Mouse (Mus musculus): ENCODE measurements around the gene Xpnpep1.

Gene Xpnpep1

DNA sequence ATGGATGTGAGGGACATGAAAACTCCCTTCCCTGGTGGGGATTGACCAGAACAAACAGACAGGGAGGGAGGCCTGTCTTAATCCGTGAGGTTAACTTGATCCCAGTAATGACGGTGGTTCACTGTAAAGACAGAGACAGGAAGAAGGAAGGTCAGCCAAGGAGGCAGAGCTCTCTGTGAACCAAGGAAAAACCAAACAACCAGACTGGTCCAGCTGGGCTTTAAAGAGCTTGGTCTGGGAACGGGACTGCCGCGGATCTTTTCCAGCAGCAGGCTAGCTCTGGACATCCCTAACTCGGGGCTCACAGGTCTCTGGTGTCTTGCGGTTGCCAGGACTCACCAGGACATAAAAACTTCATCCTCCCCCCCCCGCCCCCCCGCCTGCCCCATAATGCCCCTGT lies 26.5 kb upstream of the Xpnpep1 start:
- DNase-seq (ENCODE audit: low read depth, low spot score): no peak

DNA sequence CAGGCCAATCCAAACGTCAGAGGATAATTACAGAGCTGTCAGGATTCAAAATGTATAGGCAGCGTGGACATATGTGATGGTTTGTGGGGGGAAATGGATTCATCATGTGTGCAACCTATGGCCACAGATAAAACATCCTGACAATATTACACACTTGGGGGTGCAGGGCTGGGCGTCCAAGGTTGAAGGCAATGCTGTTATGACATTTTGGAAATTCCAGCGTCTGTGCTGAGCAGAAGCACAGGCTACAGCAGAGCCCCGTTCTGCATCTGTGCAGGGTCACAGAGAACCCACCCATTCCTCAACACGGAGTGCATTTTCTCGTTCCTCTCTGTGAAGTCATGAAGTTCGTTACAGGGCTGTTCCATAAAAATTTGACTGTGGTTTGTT lies 25.0 kb upstream of the Xpnpep1 start:
- DNase-seq (ENCODE audit: low read depth, low spot score): no peak

DNA sequence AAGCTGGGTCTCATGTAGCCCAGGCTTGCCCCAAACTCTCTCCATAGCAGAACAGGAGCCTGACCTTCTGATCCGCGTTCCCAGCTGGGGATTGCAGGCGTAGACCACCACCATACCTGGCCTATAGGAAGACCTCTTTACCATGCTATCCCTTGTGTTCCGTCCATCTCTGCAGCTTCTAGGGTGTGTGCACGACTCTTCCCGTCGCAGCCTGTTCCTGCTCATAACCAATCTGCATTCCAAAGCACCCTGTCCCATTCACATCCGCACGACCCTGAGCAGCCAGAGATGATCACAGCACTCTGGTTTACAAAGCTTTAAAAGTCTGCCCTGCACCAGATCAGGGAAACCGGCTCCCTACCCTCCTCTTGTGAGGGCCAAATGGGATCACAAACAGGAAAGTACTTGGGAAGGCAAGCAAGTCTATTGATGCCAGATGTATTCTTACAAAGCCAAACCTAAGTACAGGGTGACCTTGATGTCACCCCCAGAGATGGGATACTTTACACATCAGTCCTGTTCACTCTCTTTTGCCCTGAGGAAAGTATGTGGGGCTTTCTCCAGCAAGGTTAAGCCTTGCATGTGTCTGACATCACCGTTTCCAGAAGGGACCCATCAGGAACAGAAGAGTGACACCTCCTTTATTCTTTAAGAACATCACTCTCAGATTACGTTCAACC lies 24.4 kb upstream of the Xpnpep1 start:
- no peak for DNase-seq (ENCODE audit: low read depth, low spot score)

DNA sequence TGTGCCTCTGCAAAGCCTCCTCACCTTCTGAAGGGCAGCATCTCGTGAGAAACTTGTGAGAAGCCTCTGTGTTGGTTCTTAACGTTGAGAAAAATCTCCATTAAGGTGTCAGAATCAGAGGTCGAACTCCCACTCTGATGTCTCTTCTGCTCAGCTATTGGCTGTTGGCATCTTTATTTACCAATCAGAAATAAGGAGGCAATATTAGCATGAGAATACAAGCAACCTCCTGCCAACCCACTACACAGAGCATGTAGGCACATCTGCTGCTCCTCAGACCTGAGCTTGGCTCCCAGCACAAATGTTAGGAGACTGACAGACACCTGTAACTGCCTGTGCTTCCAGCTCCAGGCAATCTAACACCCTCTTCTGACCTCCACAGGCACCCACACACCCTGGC lies 22.0 kb upstream of the Xpnpep1 start:
- DNase-seq (ENCODE audit: low read depth, low spot score): no peak

DNA sequence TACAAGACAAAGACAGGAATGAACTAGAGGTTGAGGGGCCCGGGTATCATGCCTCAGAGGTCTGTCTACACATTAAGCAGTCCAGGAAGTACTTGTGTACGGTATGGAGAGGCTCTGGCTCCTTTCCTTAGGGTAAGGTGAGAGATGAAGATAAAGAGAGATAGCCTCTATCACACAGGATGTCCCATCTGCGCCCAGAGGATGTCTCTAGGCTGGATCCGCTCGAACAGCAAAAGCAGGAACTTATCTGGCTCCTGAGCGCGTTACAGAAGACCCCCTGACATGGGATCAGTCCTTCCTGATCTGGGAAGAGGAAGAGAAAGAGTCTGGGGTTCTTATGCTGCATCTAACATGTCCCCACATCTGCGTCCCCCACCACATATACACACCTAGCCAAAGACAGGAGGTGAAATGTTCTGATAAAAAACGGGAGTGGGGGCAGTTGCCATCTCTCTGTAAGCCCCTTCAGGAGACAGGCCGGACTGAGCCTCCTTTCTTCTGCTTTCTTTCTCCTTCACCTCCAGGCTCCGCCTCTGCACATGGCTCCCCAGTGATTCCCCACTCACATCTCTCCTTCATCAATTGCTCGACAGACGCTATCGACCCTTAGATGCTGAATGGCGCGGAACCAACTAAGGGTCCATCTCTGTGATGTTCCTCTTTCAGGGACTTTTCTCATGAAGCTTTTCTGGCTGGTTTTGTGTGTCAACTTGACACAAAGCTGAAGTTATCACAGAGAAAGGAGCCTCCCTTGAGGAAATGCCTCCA lies 19.5 kb upstream of the Xpnpep1 start:
- DNase-seq (ENCODE audit: low read depth, low spot score): no peak

DNA sequence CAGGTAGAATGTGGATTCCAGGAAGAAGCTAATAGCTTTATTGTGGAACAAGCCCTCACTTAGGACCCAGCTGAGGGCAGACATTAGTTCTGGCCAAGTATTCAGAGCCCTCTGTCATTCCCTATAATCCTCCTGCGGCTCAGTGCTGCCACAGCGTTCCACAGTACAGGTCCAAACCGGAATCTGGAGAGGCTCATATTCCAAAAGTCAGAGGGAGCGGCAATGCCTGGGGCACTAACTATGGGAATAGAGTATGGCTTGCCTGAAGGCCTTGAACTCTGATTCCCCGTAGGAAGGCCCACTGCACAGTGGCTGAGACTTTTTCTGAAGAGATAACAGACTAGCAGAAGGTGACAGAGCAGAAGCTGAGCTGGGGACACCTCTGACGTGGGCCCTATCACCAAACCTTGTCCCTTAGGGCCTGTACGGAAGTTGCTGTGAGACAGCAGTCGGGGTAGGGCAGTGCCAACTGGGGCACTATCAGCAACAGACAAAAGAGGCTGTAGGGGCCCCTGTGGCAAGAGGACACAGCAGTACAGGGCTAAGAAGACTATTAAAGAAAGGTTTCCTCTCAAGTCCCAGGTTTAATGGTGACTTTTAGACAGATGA lies 18.8 kb upstream of the Xpnpep1 start:
- no peak for DNase-seq (ENCODE audit: low read depth, low spot score)

DNA sequence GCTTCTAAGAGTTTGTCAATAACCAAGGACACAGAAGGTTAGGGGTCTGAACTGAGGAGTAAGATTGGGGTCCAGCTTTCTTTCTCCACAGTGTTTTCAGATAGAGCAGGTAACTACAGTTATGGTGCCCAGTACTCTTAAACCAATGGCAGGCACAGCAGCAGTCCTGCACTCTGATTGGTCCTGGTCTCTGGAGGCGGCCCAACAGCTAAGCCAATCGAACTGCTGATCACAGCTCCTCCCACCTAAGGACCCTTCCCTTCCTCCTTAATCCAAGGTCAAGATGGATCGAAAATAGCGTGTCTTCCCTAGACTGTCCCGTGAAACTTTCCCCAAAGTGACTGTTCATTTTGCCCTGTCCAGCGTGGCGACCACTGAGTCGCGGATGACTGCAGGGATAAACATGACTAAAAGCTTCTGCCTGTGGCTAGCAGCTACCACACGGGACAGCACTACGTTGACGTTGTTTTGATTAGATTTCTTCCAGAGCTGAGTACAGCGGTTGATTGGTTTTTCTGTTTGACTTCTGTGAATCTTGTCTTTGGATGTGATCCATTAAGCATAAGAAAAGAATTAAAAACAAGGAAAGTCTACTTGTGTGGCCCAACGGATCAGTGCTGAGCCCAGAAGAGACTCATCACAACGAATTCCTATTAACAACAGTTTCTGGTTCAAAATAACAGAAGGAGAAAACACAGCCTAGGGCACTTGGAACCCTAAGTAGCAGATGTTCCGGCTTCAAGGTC lies 18.1 kb upstream of the Xpnpep1 start:
- no peak for DNase-seq (ENCODE audit: low read depth, low spot score)

DNA sequence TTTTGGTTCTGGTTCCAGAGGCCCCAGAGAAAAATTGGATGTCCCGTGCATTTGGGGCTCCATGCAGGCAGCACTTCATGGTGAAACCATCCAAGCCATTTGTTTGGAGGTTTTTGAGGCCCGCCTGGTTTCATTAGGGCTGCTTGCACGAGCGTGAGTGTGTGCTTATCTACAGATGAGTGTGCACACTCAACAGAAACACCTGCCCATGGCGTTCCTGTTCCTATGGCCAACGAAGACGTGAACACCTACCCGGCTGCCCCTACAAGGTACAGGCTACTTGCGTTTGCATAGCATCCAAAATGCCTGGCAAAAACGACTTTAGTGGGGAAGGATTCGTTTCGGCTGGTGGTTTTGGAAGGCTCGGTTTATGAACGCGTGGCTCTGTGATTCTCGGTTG lies 13.3 kb upstream of the Xpnpep1 start:
- DNase-seq (ENCODE audit: low read depth, low spot score): no peak

DNA sequence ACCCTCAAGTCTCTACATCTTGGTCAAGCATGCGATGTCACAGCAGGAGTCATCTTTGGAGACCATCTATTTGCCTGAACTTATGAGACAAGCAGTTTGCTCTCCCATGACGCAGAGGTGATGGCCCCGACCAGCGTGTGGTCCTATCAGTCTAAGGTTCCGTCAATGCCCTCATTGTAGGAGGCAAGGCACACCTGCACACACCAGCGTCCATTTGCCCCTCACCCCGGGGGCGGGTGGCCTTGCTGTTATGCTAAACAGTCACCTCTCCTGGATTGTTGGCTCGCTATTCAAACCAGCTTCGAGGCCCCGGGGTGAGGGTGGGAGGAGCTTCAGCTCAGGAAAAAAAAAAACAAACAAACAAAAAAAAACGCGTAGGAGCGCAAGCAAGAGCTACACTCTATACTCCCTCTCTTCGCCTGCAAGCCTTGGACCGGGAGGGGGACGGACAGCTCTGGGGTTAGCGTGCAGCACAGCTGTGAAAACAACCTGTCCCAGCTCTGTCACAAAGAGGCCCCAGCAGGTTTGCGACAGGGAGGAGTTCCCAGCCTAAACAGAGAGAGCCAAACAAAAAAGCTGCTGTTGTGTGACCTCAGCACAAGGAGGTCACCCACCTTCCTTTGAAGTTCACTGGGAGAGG lies 12.1 kb upstream of the Xpnpep1 start:
- DNase-seq (ENCODE audit: low read depth, low spot score): no peak

DNA sequence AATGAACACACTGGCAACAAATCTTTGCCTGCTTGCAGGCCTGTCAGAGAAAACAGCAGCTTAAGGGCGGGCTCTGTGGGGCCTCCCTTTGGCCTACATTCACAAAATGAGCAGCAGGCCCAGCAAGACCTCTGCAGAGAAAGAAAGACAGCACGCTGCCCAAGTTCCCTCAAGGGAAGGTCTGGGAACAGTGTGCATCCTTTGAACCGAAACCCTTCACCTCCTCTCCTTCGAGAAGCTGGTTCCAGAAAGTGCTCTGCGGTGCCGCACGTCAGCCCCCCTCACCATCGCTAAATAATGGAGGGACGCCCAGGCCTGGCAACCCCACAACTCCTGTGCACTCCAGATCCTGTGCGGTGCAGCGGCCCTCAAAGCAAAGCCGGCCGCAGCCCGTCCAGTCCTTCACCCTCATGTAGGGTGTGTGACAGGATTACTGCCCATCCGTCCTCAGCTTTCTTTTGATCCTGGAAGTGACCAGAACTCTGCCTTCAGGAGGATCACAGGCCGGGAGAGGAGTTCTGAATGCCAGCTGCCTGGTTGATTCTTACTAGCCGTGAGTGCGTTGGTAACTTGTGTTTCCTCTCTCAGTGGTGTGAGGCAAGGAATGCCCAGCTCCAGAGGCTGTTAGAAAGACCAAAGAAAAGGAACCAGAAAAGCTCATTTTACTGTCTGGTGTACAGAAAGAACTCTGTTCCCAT lies 11.4 kb upstream of the Xpnpep1 start:
- no peak for DNase-seq (ENCODE audit: low read depth, low spot score)

DNA sequence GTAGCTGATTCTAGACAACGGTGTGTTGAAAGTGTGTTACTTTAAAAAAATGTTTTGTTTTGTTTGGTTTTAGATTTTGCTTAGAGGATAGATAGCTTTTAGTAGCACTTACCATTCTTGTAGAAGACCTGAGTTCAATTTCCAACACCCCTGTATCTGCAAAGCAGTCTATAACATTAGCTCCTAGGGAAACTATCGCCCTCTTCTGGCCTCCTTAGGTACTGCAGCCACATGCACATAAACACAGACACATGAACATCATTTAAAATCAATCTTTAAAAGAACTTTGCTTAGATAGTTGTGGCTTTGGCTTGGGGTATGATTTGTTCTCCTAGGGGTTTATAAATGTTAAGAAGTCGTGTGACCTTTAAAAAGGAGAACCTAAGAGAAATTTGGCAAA lies 10.1 kb upstream of the Xpnpep1 start:
- peak; percentile 47 for DNase-seq (ENCODE audit: low read depth, low spot score)

DNA sequence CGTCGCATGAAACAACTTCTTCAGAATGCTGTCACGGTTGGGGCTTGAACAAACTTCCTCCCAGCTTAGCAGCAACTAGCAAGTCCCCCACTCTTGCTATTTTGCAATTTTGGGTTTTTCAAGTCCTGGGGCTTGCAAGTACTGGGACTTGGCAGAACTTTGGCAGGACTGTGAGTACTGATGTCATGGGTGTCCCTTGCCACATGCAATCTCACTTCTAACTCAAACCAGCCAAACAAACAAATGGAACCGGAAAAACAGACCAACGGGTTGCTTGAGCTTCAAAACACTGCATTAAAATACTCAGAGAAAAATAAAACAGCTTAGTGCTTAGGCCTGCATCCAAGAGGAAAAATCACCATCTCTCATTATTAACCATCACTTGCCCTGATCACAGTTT lies 7.2 kb upstream of the Xpnpep1 start:
- no peak for DNase-seq (ENCODE audit: low read depth, low spot score)

DNA sequence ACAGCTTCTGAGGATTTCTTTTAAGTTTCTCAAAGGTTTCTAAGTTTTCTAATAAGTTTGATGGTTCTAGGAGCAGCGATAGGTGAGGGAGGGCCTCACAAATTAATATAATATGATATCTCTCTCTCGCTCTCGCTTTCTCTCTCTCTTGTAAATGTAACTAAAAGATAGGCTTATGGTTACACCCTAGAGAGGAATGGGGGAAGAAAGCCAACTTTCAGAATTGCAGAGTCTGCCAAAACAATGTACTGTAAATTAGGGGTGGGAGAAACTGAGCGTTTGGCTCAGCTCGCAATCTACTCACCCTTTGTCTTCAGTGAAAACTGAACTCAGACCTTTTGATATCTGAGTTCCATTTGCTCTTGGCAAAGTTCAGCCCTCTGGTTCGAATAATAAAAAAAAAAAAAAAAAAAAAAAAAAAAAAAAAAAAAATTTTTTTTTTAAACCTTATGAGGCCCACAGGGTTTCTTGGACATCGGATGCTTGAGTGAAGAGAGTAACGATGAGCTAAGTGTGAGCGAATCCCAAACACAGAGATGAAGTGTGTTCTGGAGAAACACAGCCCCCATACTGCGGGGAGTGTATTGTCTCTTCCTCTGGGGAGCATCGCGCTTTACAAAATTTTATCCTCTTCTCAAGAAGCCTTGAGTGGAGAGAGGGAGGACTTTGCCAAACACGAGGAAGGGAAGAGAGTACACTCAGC lies 3.6 kb upstream of the Xpnpep1 start:
- DNase-seq (ENCODE audit: low read depth, low spot score): no peak

DNA sequence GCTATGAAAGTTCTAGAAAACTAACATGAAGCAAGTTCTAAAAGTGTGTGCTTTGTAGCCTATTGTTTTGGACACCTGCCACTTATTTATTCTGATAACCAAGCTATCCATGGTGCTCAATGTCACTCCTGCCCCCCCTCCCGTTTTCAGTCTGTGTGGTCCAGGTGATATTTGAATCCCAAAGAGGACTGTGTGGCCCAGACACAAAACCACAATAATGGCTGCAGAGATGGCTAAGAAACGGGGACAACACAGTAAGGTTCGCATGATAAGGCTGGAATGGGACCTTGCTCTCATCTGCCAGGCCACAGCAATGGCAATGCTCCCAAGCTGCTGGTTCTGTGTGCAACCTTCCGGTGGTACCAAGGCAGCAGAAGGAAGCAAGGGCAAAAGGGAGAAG lies 1.6 kb upstream of the Xpnpep1 start:
- no peak for DNase-seq (ENCODE audit: low read depth, low spot score)

DNA sequence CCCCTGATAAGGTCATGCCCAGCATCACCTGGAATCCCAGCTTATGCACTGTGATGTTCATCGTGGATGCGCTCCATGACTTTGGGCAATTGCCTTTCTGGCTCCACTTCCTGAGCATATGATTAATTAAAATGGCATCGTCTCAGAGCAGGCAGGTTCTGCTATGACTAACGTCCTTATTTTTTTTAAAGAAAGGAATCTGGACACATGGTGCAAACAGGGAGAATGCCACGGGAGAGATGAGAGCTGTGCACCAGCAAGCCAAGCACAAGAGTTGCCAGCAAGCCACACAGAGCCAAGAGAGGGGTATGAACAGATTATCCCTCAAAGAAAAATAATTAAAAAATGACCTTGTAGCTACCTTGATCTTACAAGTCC lies 1.1 kb upstream of the Xpnpep1 start:
- no peak for DNase-seq (ENCODE audit: low read depth, low spot score)

DNA sequence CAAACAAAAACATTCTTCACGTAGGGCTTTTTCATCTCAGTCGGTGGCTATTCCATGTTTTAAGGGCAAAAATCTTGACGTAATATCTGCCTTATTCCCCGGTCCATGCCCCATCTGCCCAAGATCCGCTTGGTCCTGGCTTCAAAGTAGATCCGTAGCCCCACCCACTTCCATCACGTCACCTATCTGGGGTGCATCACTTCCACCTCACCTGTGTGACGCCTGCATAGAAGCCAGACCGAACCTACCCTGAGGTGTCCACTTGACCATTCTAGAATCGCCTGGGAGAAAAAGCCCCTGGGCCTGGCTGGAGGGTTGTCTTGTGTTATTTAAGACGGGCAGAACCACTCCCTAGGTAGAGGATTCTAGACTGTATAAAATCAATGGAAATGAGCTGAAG lies 924 bp downstream of the Xpnpep1 start:
- DNase-seq (ENCODE audit: low read depth, low spot score): peak; percentile 32

DNA sequence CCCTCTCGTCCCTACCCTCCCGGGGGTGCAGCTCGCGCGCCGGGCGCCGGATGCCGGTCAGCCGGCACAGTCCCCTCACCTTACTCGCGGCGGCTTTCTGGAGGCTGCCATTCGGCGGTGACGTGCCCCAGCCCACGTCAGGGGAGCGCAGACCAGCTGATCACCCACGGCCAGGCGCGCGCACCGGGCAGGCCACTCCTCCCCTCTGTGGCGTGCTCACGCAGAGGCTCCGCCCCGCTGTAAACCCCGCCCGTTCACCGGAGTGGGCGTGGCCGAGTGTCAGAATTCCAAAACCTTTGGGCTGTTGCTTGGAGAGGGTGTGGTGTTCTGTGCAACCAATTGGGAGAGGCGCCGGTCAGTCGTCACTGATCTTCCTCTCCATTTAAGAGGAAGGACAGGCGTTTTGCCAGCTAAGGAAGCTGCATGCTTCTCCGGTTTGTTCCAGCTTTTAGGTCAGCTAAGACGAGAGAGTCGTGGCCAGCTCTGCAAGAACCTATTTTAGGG lies 1.5 kb downstream of the Xpnpep1 start:
- DNase-seq (ENCODE audit: low read depth, low spot score): peak; percentile 90

DNA sequence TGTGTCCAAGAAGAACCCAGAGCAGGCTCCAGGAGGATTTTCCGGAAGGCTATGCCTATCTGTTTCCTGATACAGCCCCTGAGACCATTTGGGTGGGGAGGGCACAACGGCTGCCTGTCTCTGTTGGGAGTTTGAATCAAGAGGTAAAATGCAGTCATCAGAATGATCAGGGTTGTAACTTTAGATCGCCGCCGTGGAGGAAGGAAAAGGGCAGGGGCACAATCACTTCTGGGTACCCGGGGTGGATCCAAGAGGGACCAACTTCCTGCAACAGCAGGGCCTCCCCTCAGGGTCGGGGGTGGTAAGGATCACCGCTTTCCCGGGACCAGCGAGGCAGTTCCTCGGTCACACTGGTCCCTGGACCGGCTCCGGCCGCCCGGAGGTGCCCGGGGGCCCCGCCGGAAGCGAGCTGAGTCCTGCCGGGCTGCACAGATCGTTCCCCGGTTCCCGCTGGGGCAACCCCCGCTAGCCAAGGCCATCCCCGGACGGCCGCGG lies 2.0 kb downstream of the Xpnpep1 start:
- no peak for DNase-seq (ENCODE audit: low read depth, low spot score)

DNA sequence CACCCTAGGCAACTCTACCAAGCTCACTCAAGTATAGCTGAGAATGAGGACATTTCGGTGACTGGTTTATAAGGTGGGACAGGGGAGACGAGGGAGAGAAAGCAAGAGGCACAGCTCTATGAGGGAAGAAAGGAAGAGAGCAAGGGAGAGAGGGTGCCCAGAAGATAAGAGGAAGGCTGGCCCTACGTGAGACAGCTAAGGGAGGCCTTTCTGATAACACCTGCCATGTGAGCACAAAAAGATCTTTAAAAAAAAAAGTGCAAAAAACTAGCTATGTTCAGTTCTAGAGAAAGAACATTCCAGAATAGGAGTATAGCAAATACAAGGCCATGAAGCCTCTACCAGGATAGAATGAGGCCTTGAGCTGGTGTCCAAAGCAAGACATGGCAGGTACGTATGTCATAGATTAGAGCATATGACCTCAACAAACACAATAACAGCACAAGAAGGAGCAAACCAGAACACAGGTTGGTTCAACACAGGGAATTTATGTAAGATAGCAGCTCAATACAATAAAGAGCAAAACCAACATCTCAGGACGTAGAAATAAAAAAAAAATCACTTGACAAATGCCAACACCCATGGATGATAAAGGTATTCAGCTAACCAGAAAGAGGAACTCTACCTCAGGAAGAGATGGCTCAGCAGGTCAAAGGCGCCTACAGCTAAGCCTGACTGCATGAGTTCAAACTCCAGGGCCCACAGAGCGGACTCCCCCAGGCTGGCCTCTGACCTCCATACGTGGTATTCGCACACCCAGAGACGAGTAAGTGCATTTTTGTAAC lies 6.7 kb downstream of the Xpnpep1 start:
- no peak for DNase-seq (ENCODE audit: low read depth, low spot score)
